Mouse (Mus musculus): Measurements from ENCODE around the gene Larp6.

DNA sequence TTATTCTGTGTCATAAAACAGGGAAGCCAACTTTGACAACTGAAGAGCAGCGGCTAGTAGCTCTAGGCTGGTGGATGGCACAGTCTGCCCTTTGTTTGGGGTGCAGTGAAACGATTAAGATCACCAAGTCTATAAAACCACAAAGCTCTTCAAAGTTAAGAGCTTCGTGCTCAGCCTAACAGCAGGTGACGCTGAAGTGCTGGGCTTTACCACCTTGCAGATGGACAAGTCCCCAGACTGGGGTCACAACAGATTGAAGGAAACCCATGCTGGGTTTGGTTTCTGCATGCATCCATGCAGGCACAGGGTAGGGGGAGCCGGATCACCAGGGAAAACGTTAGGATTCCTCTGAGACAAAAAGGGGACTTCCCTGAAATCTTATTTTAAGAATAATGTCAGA, 33.8 kb downstream of the Larp6 start:
- TF ChIP-seq MAFK (IDR thresholded peaks at IDR 0.05; ENCODE audit: insufficient read depth, low read depth, low read length) (no peak), CHD2 (IDR thresholded peaks at IDR 0.05; ENCODE audit: low read depth, low read length) (no peak), ZNF384 (IDR thresholded peaks at IDR 0.05; ENCODE audit: low read depth, low read length) (no peak)

Data from ES-E14 (cell line).